Mouse (Mus musculus) CH12.LX (cell line): ENCODE data around the gene Galp. TPM values are rescaled to one million over a fixed set of nuclear protein-coding genes. Genes with fewer than 3 reads are reported as not detected.

Experiments used
- DNase-seq: peaks from one replicate; pipeline ENCODE4 v3.0.0-alpha.2; 2013; ENCODE audit errors: extremely low read depth
- H3K27ac ChIP-seq: 2 replicates; pipeline ENCODE4 v1.5.1; 2012; ENCODE audit warnings: low read depth, mild to moderate bottlenecking, control low read depth, moderate library complexity; ENCODE audit not compliant: insufficient read depth
- H3K27me3 ChIP-seq: replicated peaks from 2 replicates; pipeline ENCODE3; 2012; ENCODE audit warnings: inconsistent platforms
- H3K36me3 ChIP-seq, 2 experiments: replicated peaks in 1 of 2; 2 replicates each; pipeline versions ENCODE3 to v1.6.1; 2012; ENCODE audit warnings: inconsistent platforms in 1 of 2, low read length in 1 of 2, mild to moderate bottlenecking in 1 of 2, mixed read lengths in 1 of 2, moderate library complexity in 1 of 2; ENCODE audit not compliant: control insufficient read depth in 1 of 2, insufficient read depth in 1 of 2
- H3K4me1 ChIP-seq, 2 experiments: 2 replicates each; pipeline ENCODE4 v1.6.1; 2012; ENCODE audit warnings: inconsistent platforms in 1 of 2, moderate library complexity in 1 of 2; ENCODE audit not compliant: insufficient read depth in 2 of 2, control insufficient read depth in 1 of 2
- H3K4me2 ChIP-seq: 2 replicates; pipeline ENCODE4 v1.6.1; 2012; ENCODE audit warnings: low read depth, mild to moderate bottlenecking, control low read depth; ENCODE audit not compliant: poor library complexity, insufficient read depth, severe bottlenecking
- H3K4me3 ChIP-seq, 3 experiments: fragments of 150-350 bp in 1 of 3; sonication (generic) in 1 of 3; replicated peaks in 1 of 3; 2 replicates each; pipeline versions ENCODE3 to v1.5.1; 2011 to 2012; ENCODE audit warnings: low read depth in 2 of 3, low read length in 2 of 3, mild to moderate bottlenecking in 2 of 3, moderate library complexity in 2 of 3, control low read depth in 1 of 3, improper control_type of control experiment in 1 of 3, inconsistent platforms in 1 of 3, mixed read lengths in 1 of 3; ENCODE audit not compliant: poor library complexity in 1 of 3
- H3K79me2 ChIP-seq: replicated peaks from 2 replicates; pipeline ENCODE4 v1.6.1; 2012; ENCODE audit warnings: mild to moderate bottlenecking, moderate library complexity; ENCODE audit not compliant: control insufficient read depth, poor library complexity, insufficient read depth, severe bottlenecking; ENCODE audit errors: extremely low read depth
- H3K9ac ChIP-seq: 2 replicates; pipeline ENCODE4 v1.6.1; 2012; ENCODE audit warnings: low read depth, mild to moderate bottlenecking, control low read depth, moderate library complexity; ENCODE audit not compliant: insufficient read depth
- H3K9me3 ChIP-seq: replicated peaks from 2 replicates; pipeline ENCODE3; 2012; ENCODE audit warnings: low read length, inconsistent platforms, mixed read lengths
- CHD1 ChIP-seq: IDR thresholded peaks from 2 replicates; pipeline ENCODE4 v1.6.1; 2012; ENCODE audit warnings: low read depth, low read length, improper control_type of control experiment, inconsistent platforms
- CHD2 ChIP-seq: IDR thresholded peaks from 2 replicates; pipeline ENCODE4 v1.6.1; 2011; ENCODE audit warnings: low read length, improper control_type of control experiment
- CTCF ChIP-seq, 2 experiments: IDR thresholded peaks in 1 of 2; conservative IDR thresholded peaks in 1 of 2; 2 replicates each; pipeline ENCODE4 v1.5.1; 2011 to 2012; ENCODE audit warnings: low read depth in 2 of 2, low read length in 2 of 2, improper control_type of control experiment in 1 of 2, inconsistent platforms in 1 of 2, mild to moderate bottlenecking in 1 of 2, moderate library complexity in 1 of 2
- E2F4 ChIP-seq: IDR thresholded peaks from 2 replicates; pipeline ENCODE4 v1.6.1; 2011; ENCODE audit warnings: low read depth, low read length, improper control_type of control experiment; ENCODE audit not compliant: insufficient replicate concordance
- ELF1 ChIP-seq: IDR thresholded peaks from 2 replicates; pipeline ENCODE4 v1.6.1; 2014; ENCODE audit warnings: low read depth, mild to moderate bottlenecking, inconsistent platforms, low read length, improper control_type of control experiment
- EP300 ChIP-seq: IDR thresholded peaks from 2 replicates; pipeline ENCODE4 v1.6.1; 2011; ENCODE audit warnings: low read length, improper control_type of control experiment
- ETS1 ChIP-seq: conservative IDR thresholded peaks from 2 replicates; pipeline ENCODE4 v1.6.1; 2012; ENCODE audit warnings: low read depth, mild to moderate bottlenecking, inconsistent platforms, low read length, improper control_type of control experiment, moderate library complexity
- HCFC1 ChIP-seq: IDR thresholded peaks from 2 replicates; pipeline ENCODE4 v1.6.1; 2012; ENCODE audit warnings: low read depth, mild to moderate bottlenecking, inconsistent platforms, low read length, improper control_type of control experiment
- KAT2A ChIP-seq: IDR thresholded peaks from 2 replicates; pipeline ENCODE4 v1.6.1; 2012; ENCODE audit warnings: low read length, improper control_type of control experiment, inconsistent platforms; ENCODE audit not compliant: insufficient replicate concordance
- MAFK ChIP-seq: IDR thresholded peaks from 2 replicates; pipeline ENCODE4 v1.6.1; 2011; ENCODE audit warnings: low read length, improper control_type of control experiment; ENCODE audit not compliant: insufficient replicate concordance
- MAX ChIP-seq: IDR thresholded peaks from 2 replicates; pipeline ENCODE4 v1.6.1; 2011; ENCODE audit warnings: low read length, improper control_type of control experiment
- MAZ ChIP-seq: IDR thresholded peaks from 2 replicates; pipeline ENCODE4 v1.6.1; 2012; ENCODE audit warnings: low read depth, mild to moderate bottlenecking, inconsistent platforms, low read length, improper control_type of control experiment, moderate library complexity
- MXI1 ChIP-seq: IDR thresholded peaks from 2 replicates; pipeline ENCODE4 v1.6.1; 2011; ENCODE audit warnings: mild to moderate bottlenecking, low read depth, low read length, improper control_type of control experiment
- MYC ChIP-seq: IDR thresholded peaks from 2 replicates; pipeline ENCODE4 v1.6.1; 2011; ENCODE audit warnings: low read depth, mild to moderate bottlenecking, improper control_type of control experiment, low read length
- NELFE ChIP-seq: IDR thresholded peaks from 2 replicates; pipeline ENCODE4 v1.6.1; 2011; ENCODE audit warnings: low read depth, low read length, improper control_type of control experiment
- PAX5 ChIP-seq: IDR thresholded peaks from 2 replicates; pipeline ENCODE4 v1.6.1; 2012; ENCODE audit warnings: low read length, inconsistent platforms, mixed read lengths
- POLR2A ChIP-seq: IDR thresholded peaks from 2 replicates; pipeline ENCODE4 v1.6.1; 2011; ENCODE audit warnings: low read depth, mild to moderate bottlenecking, improper control_type of control experiment, low read length
- POLR2AphosphoS2 ChIP-seq: IDR thresholded peaks from 2 replicates; pipeline ENCODE4 v1.6.1; 2011; ENCODE audit warnings: low read depth, low read length, improper control_type of control experiment
- RAD21 ChIP-seq: IDR thresholded peaks from 2 replicates; pipeline ENCODE4 v1.6.1; 2011; ENCODE audit warnings: low read depth, mild to moderate bottlenecking, low read length, improper control_type of control experiment, moderate library complexity
- RCOR1 ChIP-seq: conservative IDR thresholded peaks from 2 replicates; pipeline ENCODE4 v1.6.1; 2012; ENCODE audit warnings: low read depth, mild to moderate bottlenecking, inconsistent platforms, low read length, improper control_type of control experiment
- SIN3A ChIP-seq: IDR thresholded peaks from 2 replicates; pipeline ENCODE4 v1.6.1; 2012; ENCODE audit warnings: low read length, improper control_type of control experiment, inconsistent platforms
- SMC3 ChIP-seq: IDR thresholded peaks from 2 replicates; pipeline ENCODE4 v1.6.1; 2011; ENCODE audit warnings: low read depth, low read length, improper control_type of control experiment
- TBP ChIP-seq: conservative IDR thresholded peaks from 2 replicates; pipeline ENCODE4 v1.6.1; 2011; ENCODE audit warnings: low read depth, low read length, improper control_type of control experiment
- TCF12 ChIP-seq: IDR thresholded peaks from 2 replicates; pipeline ENCODE4 v1.6.1; 2014; ENCODE audit warnings: low read depth, mild to moderate bottlenecking, inconsistent platforms, low read length, improper control_type of control experiment
- UBTF ChIP-seq: IDR thresholded peaks from 2 replicates; pipeline ENCODE4 v1.6.1; 2012; ENCODE audit warnings: low read depth, mild to moderate bottlenecking, inconsistent platforms, low read length, improper control_type of control experiment, moderate library complexity
- ZMIZ1 ChIP-seq: IDR thresholded peaks from 2 replicates; pipeline ENCODE4 v1.6.1; 2012; ENCODE audit warnings: low read depth, mild to moderate bottlenecking, inconsistent platforms, low read length, improper control_type of control experiment
- dilution Hi-C: fragments of 300-500 bp; cut with MboI; formaldehyde crosslinking; loops from 2 replicates; pipeline ENCODE4 v1.14.3; 2020; ENCODE audit warnings: low sequenced_read_pairs; ENCODE audit not compliant: extremely low pct_unique_long_range_greater_than_20kb, extremely low pct_ligation_motif_present
- in situ Hi-C: fragments of 300-500 bp; cut with MboI; formaldehyde crosslinking; loops from 3 replicates; pipeline ENCODE4 v1.14.3; 2019; ENCODE audit warnings: low sequenced_read_pairs, low pct_ligation_motif_present, low pct_unique_long_range_greater_than_20kb, mixed read lengths
- polyA plus RNA-seq: library from polyadenylated mRNA; unstranded; fragments of >175 nt; gene quantifications from 2 replicates; pipeline ENCODE4 v1.2.1, GENCODE M21; 2012; ENCODE audit warnings: low read depth; ENCODE audit not compliant: insufficient read length
- total RNA-seq, 2 experiments: library from RNA; depleted of rRNA; stranded (reverse); fragments of 300-350 nt in 1 of 2; fragments of >200 nt in 1 of 2; gene quantifications; 2 replicates each; pipeline ENCODE4 v1.2.3; 2012 to 2014

The Galp gene
- total and polyA plus RNA-seq, 3 experiments = not detected

- dilution Hi-C loops = no loop called here
- H3K27me3 ChIP-seq = no peaks in the 10 kb centered on the region
- TF ChIP-seq E2F4 (no peak), ETS1 (no peak), MYC (peak; percentile 99), CTCF (conservative IDR thresholded peaks at IDR 0.05 in 1 of 2, IDR thresholded peaks at IDR 0.05 in 1 of 2; ENCODE audit: low read depth in 2 of 2, low read length in 2 of 2) (peak; percentile 21 to 71; a peak in 2 of 4 replicates), TCF12 (0 out of 2 replicates have a peak, but pooled peaks have one; percentile 15), MAZ (no peak), UBTF (no peak), KAT2A (no peak), RAD21 (peak; percentile 55), NELFE (no peak), CHD2 (no peak), POLR2A (no peak), SMC3 (peak; percentile 62), POLR2AphosphoS2 (no peak), CHD1 (no peak), MAX (peak; percentile 95), EP300 (no peak), SIN3A (no peak), RCOR1 (no peak), ZMIZ1 (no peak), TBP (no peak), HCFC1 (no peak), ELF1 (no peak), MAFK (no peak), MXI1 (peak; percentile 87), PAX5 (no peak)
- TF ChIP-seq, all 38 proteins: peak for 7
- H3K4me2 ChIP-seq = peak overlapping the region; percentile 93
- no peaks in the 10 kb centered on the region for H3K9me3 ChIP-seq
- DNase-seq = peak; percentile 77
- in situ Hi-C loops = no loop called here
- H3K36me3 ChIP-seq = peaks cover 0 to 16% of the 10 kb centered on the region in 2 experiments
- peak overlapping the region; percentile 58 to 74 (median 60) for H3K4me3 ChIP-seq
- H3K9ac ChIP-seq = peak overlapping the region; percentile 85
- peak overlapping the region; percentile 24; the same call in 1 of the 2 replicates for H3K27ac ChIP-seq
- peaks cover 4 to 16% of the 10 kb centered on the region in 2 experiments for H3K4me1 ChIP-seq
- no peaks in the 10 kb centered on the region; the same call in 1 of the 2 replicates for H3K79me2 ChIP-seq
Observed at GRCm38 (mm10) chr7:6171444-6172005, 25.4 kb upstream of the Galp start.
